Mouse (Mus musculus) lung, embryonic 16.5 days (tissue): ENCODE measurements around the gene Amy2a5. TPM values are rescaled to one million over a fixed set of nuclear protein-coding genes. Genes with fewer than 3 reads are reported as not detected.
"Not testable (repeated sequence)": the region's sequence is repeated elsewhere in the genome, so short reads cannot be mapped to it uniquely, and the experiment has no call there.

Experiments
- ATAC-seq: fragments of 200-750 bp; cut with Nextera tagmentation; 2 replicates; pipeline ENCODE4 v1.8.0; 2017; ENCODE audit warnings: low read depth, mild to moderate bottlenecking, moderate library complexity
- H3K27ac ChIP-seq: fragments of 300-500 bp; sonication (generic); 2 replicates; pipeline ENCODE4 v1.5.1; 2014; ENCODE audit warnings: mild to moderate bottlenecking, control low read depth, low read length
- H3K27me3 ChIP-seq: fragments of 300-500 bp; sonication (generic); 2 replicates; pipeline ENCODE4 v1.6.1; 2014; ENCODE audit warnings: low read depth, low read length, mixed read lengths; ENCODE audit not compliant: control insufficient read depth, insufficient read depth
- H3K36me3 ChIP-seq: fragments of 300-500 bp; sonication (generic); 2 replicates; pipeline ENCODE4 v1.6.1; 2014; ENCODE audit warnings: low read length; ENCODE audit not compliant: control insufficient read depth, insufficient read depth
- H3K4me1 ChIP-seq: fragments of 300-500 bp; sonication (generic); replicated peaks from 2 replicates; pipeline ENCODE4 v1.6.1; 2014; ENCODE audit warnings: low read length, mixed read lengths; ENCODE audit not compliant: control insufficient read depth, insufficient read depth
- H3K4me2 ChIP-seq: fragments of 300-500 bp; sonication (generic); 2 replicates; pipeline ENCODE4 v1.6.1; 2014; ENCODE audit warnings: low read depth, low read length, control low read depth
- H3K4me3 ChIP-seq: fragments of 300-500 bp; sonication (generic); 2 replicates; pipeline ENCODE4 v1.5.1; 2014; ENCODE audit warnings: mild to moderate bottlenecking, low read length, control low read depth
- H3K9ac ChIP-seq: fragments of 300-500 bp; sonication (generic); 2 replicates; pipeline ENCODE4 v1.6.1; 2014; ENCODE audit warnings: low read length, control low read depth
- H3K9me3 ChIP-seq: fragments of 300-500 bp; sonication (generic); 2 replicates; pipeline ENCODE4 v1.6.1; 2016; ENCODE audit warnings: low read length; ENCODE audit not compliant: control insufficient read depth
- WGBS: fragments of 180-500 bp; shearing (Covaris S2); extraction: QIAGEN DNeasy Blood & Tissue Kit; methylation state at CpG from one replicate; pipeline ENCODE4 v1.1.7; 2014; 5-methylcytosine and 5-hydroxymethylcytosine counted together
- polyA plus RNA-seq: library from polyadenylated mRNA; unstranded; fragments of >200 nt; fragmentation: Nextera tagmentation; extraction: Ambion mirVana; gene quantifications from 2 replicates; pipeline ENCODE4 v1.2.1, GENCODE M21; 2015

Amy2a5 gene
- 0.62 TPM in 1 of 2 replicates, not detected in the other for polyA plus RNA-seq

- ATAC-seq, H3K27ac ChIP-seq, H3K9ac ChIP-seq, H3K9me3 ChIP-seq, H3K4me1 ChIP-seq, H3K4me3 ChIP-seq, H3K27me3 ChIP-seq, H3K4me2 ChIP-seq, H3K36me3 ChIP-seq: not testable (repeated sequence)
- WGBS: no CpG with 5 or more reads among the region's 4 CpGs
These were observed at the start of gene Amy2a5 for GRCm38 (mm10) chr3:113258737-113259136. TSS of gene Amy2a5 (minus strand) at chr3:113258837.

- not testable (repeated sequence) for H3K9ac ChIP-seq, H3K27me3 ChIP-seq, H3K27ac ChIP-seq, ATAC-seq, H3K4me2 ChIP-seq, H3K36me3 ChIP-seq, H3K4me3 ChIP-seq, H3K9me3 ChIP-seq, H3K4me1 ChIP-seq
- WGBS: no CpG with 5 or more reads among the region's 4 CpGs
These were observed 32.7 kb upstream of the Amy2a5 start, which contains the start of gene Amy2a4 for GRCm38 (mm10) chr3:113291349-113291748. TSS of gene Amy2a4 (minus strand) at chr3:113291449.

- not testable (repeated sequence) for H3K36me3 ChIP-seq, H3K27me3 ChIP-seq, ATAC-seq, H3K4me1 ChIP-seq, H3K9ac ChIP-seq, H3K9me3 ChIP-seq, H3K4me2 ChIP-seq, H3K27ac ChIP-seq, H3K4me3 ChIP-seq
These were observed 21.6 kb upstream of the Amy2a5 start for GRCm38 (mm10) chr3:113280285-113280684.

- not testable (repeated sequence) for H3K9me3 ChIP-seq, H3K9ac ChIP-seq, H3K4me2 ChIP-seq, H3K27me3 ChIP-seq, ATAC-seq, H3K4me3 ChIP-seq, H3K4me1 ChIP-seq, H3K27ac ChIP-seq, H3K36me3 ChIP-seq
These were observed 20.9 kb upstream of the Amy2a5 start for GRCm38 (mm10) chr3:113279586-113279985.

DNA sequence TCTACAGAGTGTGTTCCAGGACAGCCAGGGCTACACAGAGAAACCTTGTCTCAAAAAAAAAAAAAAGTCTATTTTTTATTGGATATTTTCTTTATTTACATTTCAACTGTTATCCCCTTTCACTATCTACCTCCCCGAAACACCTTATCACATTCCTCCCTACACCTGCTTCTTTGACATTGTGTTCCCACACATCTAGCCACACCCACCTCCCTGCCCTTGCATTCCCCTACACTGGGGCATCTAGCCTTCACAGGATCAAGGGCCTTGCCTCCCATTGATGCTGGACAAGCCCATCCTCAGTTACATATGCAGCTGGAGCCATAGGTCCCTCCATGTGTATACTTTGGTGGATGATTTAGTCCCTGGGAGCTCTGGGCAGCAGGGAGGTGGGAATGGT lies 31.5 kb downstream of the Amy2a5 start:
- ATAC-seq: no peak
- Histone ChIP-seq H3K36me3 (no peaks in the 10 kb centered on the region), H3K4me3 (no peak overlapping the region), H3K27ac (no peak overlapping the region), H3K4me1 (no peaks in the 10 kb centered on the region), H3K9ac (no peak overlapping the region), H3K9me3 (no peaks in the 10 kb centered on the region), H3K4me2 (no peak overlapping the region), H3K27me3 (no peaks in the 10 kb centered on the region)
- 85% methylated on average over 1 of the region's 1 CpGs for WGBS

Other genes with a start within 250 kb of the Amy2a5 start
- not detected in 2 replicates for gene Amy2a4, start 32.6 kb upstream of the Amy2a5 start, polyA plus RNA-seq
- not detected in 2 replicates for gene Amy2a3, start 65.2 kb upstream of the Amy2a5 start, polyA plus RNA-seq
- gene Amy2a2, start 97.8 kb upstream of the Amy2a5 start, polyA plus RNA-seq: not detected in 2 replicates